ENCODE assay signal across 15 mouse cellular contexts in the genomic region with DNA sequence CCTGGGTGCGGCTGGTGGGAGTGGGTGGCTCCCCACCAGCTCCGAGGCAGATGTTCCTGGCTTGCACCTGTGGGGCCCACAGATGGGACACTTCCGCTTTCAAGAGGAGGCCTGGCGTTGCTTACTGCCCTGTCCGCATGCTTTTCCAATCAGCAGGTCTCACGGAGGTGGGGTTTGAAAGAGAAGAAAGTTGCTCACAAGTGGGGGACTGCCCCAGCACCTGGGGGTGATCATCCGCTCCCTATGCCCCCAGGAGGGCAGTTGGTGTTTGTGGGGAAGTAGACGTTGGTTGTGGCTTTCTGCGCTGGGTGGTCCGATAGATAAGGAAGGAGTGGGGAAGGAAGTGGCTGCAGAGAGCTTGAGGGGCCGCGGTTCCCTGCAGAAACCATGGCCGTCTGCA. TPM values are rescaled to one million over a fixed set of nuclear protein-coding genes. Genes with fewer than 3 reads are reported as not detected.
DNase-seq lines count a peak whose midpoint lies in the region; ATAC-seq and TF ChIP-seq lines count a peak whose summit lies in the region.
"Had no signal": no experiment of that assay in that cellular context is flagged by ENCODE, and none has a peak within 500 bp of the region (broad histone marks: within the 10 kb centered on the region; RNA-seq: fewer than 3 reads in every experiment).

No protein-coding gene starts in this region.

- peaks cover 35% of the 10 kb centered on the region for H3K27me3 ChIP-seq in liver, embryonic 13.5 days
- no peaks in the 10 kb centered on the region for H3K27me3 ChIP-seq in spleen, adult 2 months (ENCODE audit: control insufficient read depth, insufficient read depth, low read length)
- H3K27me3 ChIP-seq: embryonic facial prominence, embryonic 12.5 days; intestine, embryonic 15.5 days had no signal

- peaks cover 92% of the 10 kb centered on the region for H3K4me1 ChIP-seq in liver, embryonic 13.5 days (replicated peaks)
- peaks cover 44% of the 10 kb centered on the region; the same call in 1 of the 2 replicates for H3K4me1 ChIP-seq in spleen, adult 2 months (ENCODE audit: control insufficient read depth, insufficient read depth, insufficient read length)

- no peak for TF ChIP-seq CTCF in spleen, adult 2 months (IDR thresholded peaks at IDR 0.05; ENCODE audit: extremely low read depth, insufficient read depth, insufficient read length, insufficient replicate concordance)

- peak overlapping the region; percentile 85 for H3K27ac ChIP-seq in liver, embryonic 13.5 days
- peak overlapping the region; percentile 91 for H3K27ac ChIP-seq in spleen, adult 2 months (ENCODE audit: insufficient read depth, low read length)
- H3K27ac ChIP-seq: embryonic facial prominence, embryonic 12.5 days; intestine, embryonic 15.5 days; limb, embryonic 15.5 days; midbrain, embryonic 12.5 days had no signal

- peak overlapping the region; percentile 27 for H3K4me3 ChIP-seq in liver, embryonic 13.5 days (replicated peaks)
- H3K4me3 ChIP-seq in spleen, adult 2 months (ENCODE audit: extremely low read depth, insufficient read depth, insufficient read length) = peak overlapping the region; percentile 17; the same call in 1 of the 2 replicates
- H3K4me3 ChIP-seq: embryonic facial prominence, embryonic 12.5 days; intestine, embryonic 15.5 days; limb, embryonic 15.5 days; midbrain, embryonic 12.5 days had no signal

- H3K4me2 ChIP-seq in liver, embryonic 13.5 days = peak overlapping the region; percentile 62
- H3K4me2 ChIP-seq: embryonic facial prominence, embryonic 12.5 days; intestine, embryonic 15.5 days; limb, embryonic 15.5 days; midbrain, embryonic 12.5 days had no signal

- TF ChIP-seq POLR2A in spleen, adult 2 months (IDR thresholded peaks at IDR 0.05; ENCODE audit: low read depth, low read length) = no peak

- peak overlapping the region; percentile 58 for H3K9ac ChIP-seq in liver, embryonic 13.5 days
- H3K9ac ChIP-seq: embryonic facial prominence, embryonic 12.5 days; intestine, embryonic 15.5 days; limb, embryonic 15.5 days; midbrain, embryonic 12.5 days had no signal

- WGBS in liver, embryonic 13.5 days (ENCODE audit: insufficient replicate concordance) = 9% methylated on average over 13 of the region's 13 CpGs
- 10% methylated on average over 13 of the region's 13 CpGs for WGBS in spleen, adult 2 months

- peaks cover 4% of the 10 kb centered on the region for H3K36me3 ChIP-seq in liver, embryonic 13.5 days
- no peaks in the 10 kb centered on the region for H3K36me3 ChIP-seq in spleen, adult 2 months (ENCODE audit: control insufficient read depth, insufficient read depth, low read length)
- H3K36me3 ChIP-seq: embryonic facial prominence, embryonic 12.5 days; intestine, embryonic 15.5 days; limb, embryonic 15.5 days; midbrain, embryonic 12.5 days had no signal

- H3K9me3 ChIP-seq in liver, embryonic 13.5 days (replicated peaks) = no peaks in the 10 kb centered on the region
- H3K9me3 ChIP-seq: embryonic facial prominence, embryonic 12.5 days; intestine, embryonic 15.5 days; limb, embryonic 15.5 days; midbrain, embryonic 12.5 days had no signal

- DNase-seq in 416B (ENCODE audit: low read depth) = peak; percentile 100
- DNase-seq in CD4-positive helper T cell, adult 2 months (ENCODE audit: low read depth, low spot score) = peak; percentile 27
- peak; percentile 67 for DNase-seq in liver, embryonic 13.5 days
- peak; percentile 65 to 83 for DNase-seq in spleen, adult 2 months (ENCODE audit: low read depth in 1 of 2, low spot score in 2 of 2)
- DNase-seq in layer of hippocampus, postnatal 36 days = no peak
- no peak for DNase-seq in urinary bladder, adult 2 months (ENCODE audit: low spot score)
- no peak for DNase-seq in neural tube, embryonic 10.5 days (ENCODE audit: extremely low spot score, low spot score)
- DNase-seq: adrenal gland, postnatal 25 days; cerebellum, adult 2 months had no signal

- ATAC-seq in liver, embryonic 13.5 days (ENCODE audit: low read depth) = peak; percentile 50
- ATAC-seq in CD4-positive, CD25-positive, alpha-beta regulatory T cell, adult 4 months = no peak
- ATAC-seq: intestine, embryonic 15.5 days; Patski had no signal

RNA-seq across cellular contexts. Expression of a gene that starts 1.7 kb away (rescaled TPM):
- polyA plus RNA-seq in liver, embryonic 13.5 days (2015; fragmentation: Nextera tagmentation; extraction: Ambion mirVana) = 4.5 and 5.7 TPM in 2 replicates
- polyA plus RNA-seq in spleen, adult 2 months (2012; rRNA removed) = 38.3 and 40.2 TPM in 2 replicates
- polyA plus RNA-seq in CD4-positive, CD25-positive, alpha-beta regulatory T cell, adult 4 months (2017; shearing (Covaris generic)) = under 1 TPM in 1 of 2 experiments, not detected in 1; 0.25 TPM
- 10 to 100 TPM; 47.2 to 50.2 TPM for total RNA-seq in layer of hippocampus, postnatal 36 days (2021)
- 0.95 and 4.0 TPM in 2 replicates for polyA plus RNA-seq in urinary bladder, adult 2 months (2012; rRNA removed)

Comparison
In these comparisons a context has a peak if more than half of its experiments do, and no peak if none do; other contexts are left out.
1. DNase-seq: peak in 416B (single experiment), CD4-positive helper T cell, adult 2 months (single experiment), liver, embryonic 13.5 days (single experiment) and spleen, adult 2 months (2 of 2); none in layer of hippocampus, postnatal 36 days (0 of 2), urinary bladder, adult 2 months (single experiment) and neural tube, embryonic 10.5 days (single experiment).